In genomic region chr2:18966566-18966965, GRCm38 (mm10) we compare ENCODE assay signal across 15 mouse cellular contexts. TPM values are rescaled to one million over a fixed set of nuclear protein-coding genes. Genes with fewer than 3 reads are reported as not detected.
A peak's percentile ranks its signal among the peaks of the same experiment; 100 is the strongest.
DNase-seq lines count a peak whose midpoint lies in the region; TF ChIP-seq lines count a peak whose summit lies in the region.
"Had no signal": no experiment of that assay in that cellular context is flagged by ENCODE, and none has a peak within 500 bp of the region (broad histone marks: within the 10 kb centered on the region; RNA-seq: fewer than 3 reads in every experiment).

No protein-coding gene starts in this region.

- no peak for TF ChIP-seq POLR2A in heart, adult 2 months (IDR thresholded peaks at IDR 0.05; ENCODE audit: insufficient read depth, low read depth, low read length)

- H3K27me3 ChIP-seq in heart, adult 2 months (ENCODE audit: control insufficient read depth, insufficient read depth, low read length): no peaks in the 10 kb centered on the region
- H3K27me3 ChIP-seq: CH12.LX, Patski had no signal

- WGBS in heart, adult 2 months: 93% methylated on average over 5 of the region's 5 CpGs

- H3K4me3 ChIP-seq in heart, adult 2 months: no peak overlapping the region

- H3K4me1 ChIP-seq in heart, adult 2 months (ENCODE audit: control insufficient read depth, insufficient read depth, low read length): peaks cover 6% of the 10 kb centered on the region

- peaks cover 4% of the 10 kb centered on the region; the same call in 1 of the 2 replicates for H3K79me2 ChIP-seq in heart, adult 2 months (replicated peaks; ENCODE audit: control insufficient read depth, insufficient read depth, low read length)

- intact Hi-C loops in heart, adult 2 months (cut with DNase I): no loop called here

- TF ChIP-seq CTCF in heart, adult 2 months (IDR thresholded peaks at IDR 0.05): no peak

- no peak overlapping the region for H3K27ac ChIP-seq in heart, adult 2 months

- peak; percentile 59 for DNase-seq in heart, adult 11 months
- no peak for DNase-seq in heart, adult 2 months
- DNase-seq: adrenal gland, adult 2 months; adrenal gland, adult 8-10 months; adrenal gland, postnatal 10 days; adrenal gland, postnatal 14 days; adrenal gland, postnatal 25 days; adrenal gland, postnatal 36 days; B cell, adult 2 months; cerebellum, adult 11 months; cerebellum, adult 11-12 months; cerebellum, adult 18-20 months; cerebellum, adult 2 months had no signal

- H3K9ac ChIP-seq in heart, adult 2 months (ENCODE audit: low read depth, low read length): no peak overlapping the region

- no peaks in the 10 kb centered on the region for H3K36me3 ChIP-seq in heart, adult 2 months (ENCODE audit: control insufficient read depth, insufficient read depth, low read length)

- TF ChIP-seq EP300 in heart, adult 2 months (IDR thresholded peaks at IDR 0.05; ENCODE audit: insufficient read depth, low read depth, low read length): no peak

RNA-seq across cellular contexts. Expression of gene Pip4k2a, which starts 31.4 kb away (rescaled TPM):
- total RNA-seq in heart, adult 2 months (2021): 1 to 10 TPM; 6.5 to 7.6 TPM
- 4.3 and 6.3 TPM in 2 replicates for polyA plus RNA-seq in heart, adult 2 months (2012; rRNA removed)

RNA-seq across cellular contexts. Expression of gene 4930426L09Rik, which starts 31.6 kb away (rescaled TPM):
- total RNA-seq in heart, adult 2 months (2021): not detected
- 0.18 and 0.32 TPM in 2 replicates for polyA plus RNA-seq in heart, adult 2 months (2012; rRNA removed)
